Mouse (Mus musculus) ovary, postnatal 10 days (tissue): ENCODE results near the gene Olfr1208.

ENCODE experiments used
- DNase-seq: peaks from one replicate; pipeline ENCODE4 v3.0.0; 2022; ENCODE audit warnings: low spot score

Gene Olfr1208

GRCm38 (mm10) chr2:88902211-88902610 lies at the start of gene Olfr1208:
Gene Olfr1208 (minus strand): TSS chr2:88902311.
- no peak for DNase-seq

DNA sequence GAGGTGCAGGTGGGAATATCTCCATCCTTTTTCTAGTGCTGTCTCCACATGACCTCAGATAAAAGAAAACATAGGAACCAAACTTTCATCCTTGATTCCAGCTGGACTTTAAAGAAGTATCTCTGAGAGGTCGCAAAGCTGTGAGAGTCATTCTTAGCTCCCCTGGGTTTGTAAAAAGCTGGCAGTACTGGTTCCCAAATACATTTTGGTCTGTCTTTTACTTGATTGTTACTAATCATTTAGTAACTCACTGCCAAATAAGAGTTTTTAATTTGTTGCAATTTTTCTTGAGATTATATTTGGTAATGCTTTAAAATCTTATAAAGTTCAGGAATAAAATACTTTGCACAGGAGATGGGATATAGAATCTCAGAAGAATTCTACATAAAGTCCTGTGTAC lies 35.9 kb upstream of the Olfr1208 start, which contains the start of gene Olfr1211:
TSS of gene Olfr1211 (minus strand) at position 101 of the 400 bp plus-strand sequence.
- DNase-seq, result no peak

DNA sequence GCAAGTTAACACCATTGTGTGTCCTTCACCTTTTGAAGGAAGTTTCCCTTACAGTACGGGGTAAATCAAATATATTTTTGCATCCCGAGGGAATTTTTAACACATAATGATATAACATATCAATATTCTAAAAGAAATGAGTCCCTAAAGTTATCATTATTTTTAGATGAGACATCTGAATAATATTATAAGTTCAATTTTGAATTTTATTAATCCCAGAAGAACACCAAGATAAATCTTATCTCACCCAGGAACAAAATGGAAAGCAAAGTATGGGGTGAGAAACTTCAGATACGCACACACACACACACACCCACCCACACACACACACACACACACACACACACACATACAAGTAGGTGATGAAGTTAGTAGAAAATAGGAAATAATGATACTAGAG lies 12.9 kb upstream of the Olfr1208 start, which contains the start of gene Olfr1209:
TSS of gene Olfr1209 (minus strand) at position 101 of the 400 bp plus-strand sequence.
- DNase-seq, result no peak

- DNase-seq, result no peak
Observed at GRCm38 (mm10) chr2:88862931-88863330, 39.2 kb downstream of the Olfr1208 start, which contains the start of gene Olfr1206. Gene Olfr1206 (plus strand): TSS chr2:88863231.

DNA sequence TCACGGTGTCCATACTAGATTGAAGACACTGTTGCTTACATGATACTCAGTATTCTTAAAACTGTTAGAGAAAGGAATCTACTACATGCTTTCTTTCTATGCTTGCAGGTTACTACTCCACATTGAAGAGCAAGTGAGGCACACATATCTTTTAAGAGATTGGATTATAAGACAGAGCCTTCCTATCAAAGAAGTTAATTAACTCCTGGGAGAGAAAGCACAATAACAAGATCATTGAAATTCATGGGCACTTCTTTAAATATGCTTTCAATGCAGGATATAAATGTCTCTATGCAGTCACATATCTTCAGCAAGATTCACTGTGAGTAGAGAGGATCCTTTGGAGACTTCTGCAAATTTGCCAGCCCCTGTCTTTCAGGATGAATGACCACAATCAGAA lies 53.1 kb downstream of the Olfr1208 start, which contains the start of gene Olfr1204:
TSS of gene Olfr1204 (plus strand) at position 301 of the 400 bp plus-strand sequence.
- no peak for DNase-seq
